Mouse (Mus musculus): ENCODE measurements around the gene Epas1. TPM values are rescaled to one million over a fixed set of nuclear protein-coding genes. Genes with fewer than 3 reads are reported as not detected.

The Epas1 gene
- total RNA-seq, 2 experiments from 2014 or later, result 235 to 266 TPM

- no peak for DNase-seq (ENCODE audit: low spot score)
- intact Hi-C loops (cut with DNase I), result no loop called here
These were observed 68.7 kb downstream of the Epas1 start for GRCm38 (mm10) chr17:86822017-86822737.

- intact Hi-C loops (cut with DNase I), result no loop called here
- no peak for DNase-seq (ENCODE audit: low spot score)
These were observed 71.1 kb downstream of the Epas1 start for GRCm38 (mm10) chr17:86824502-86825162.

- no peak for DNase-seq (ENCODE audit: low spot score)
- intact Hi-C loops (cut with DNase I), result no loop called here
These were observed 71.8 kb downstream of the Epas1 start for GRCm38 (mm10) chr17:86825163-86825902.

GRCm38 (mm10) chr17:86826376-86826775, 72.9 kb downstream of the Epas1 start:
- no peak for DNase-seq (ENCODE audit: low spot score)
- intact Hi-C loops (cut with DNase I), result no loop called here

GRCm38 (mm10) chr17:86827391-86828165, 74.1 kb downstream of the Epas1 start:
- intact Hi-C loops (cut with DNase I), result no loop called here
- no peak for DNase-seq (ENCODE audit: low spot score)

GRCm38 (mm10) chr17:86828500-86828899, 75.0 kb downstream of the Epas1 start:
- no peak for DNase-seq (ENCODE audit: low spot score)
- intact Hi-C loops (cut with DNase I), result no loop called here

GRCm38 (mm10) chr17:86829383-86830175, 76.1 kb downstream of the Epas1 start:
- intact Hi-C loops (cut with DNase I), result loop anchor here (5.0 kb wide), 1 partner anchor 332 kb away; no protein-coding TSS in a partner anchor
- DNase-seq (ENCODE audit: low spot score), result no peak

- intact Hi-C loops (cut with DNase I), result loop anchor here (5.0 kb wide), 1 partner anchor 334 kb away; no protein-coding TSS in a partner anchor
- DNase-seq (ENCODE audit: low spot score), result no peak
These were observed 77.4 kb downstream of the Epas1 start for GRCm38 (mm10) chr17:86830893-86831292.

- DNase-seq (ENCODE audit: low spot score), result no peak
- intact Hi-C loops (cut with DNase I), result loop anchor here (5.0 kb wide), 1 partner anchor 335 kb away; no protein-coding TSS in a partner anchor
These were observed 79.2 kb downstream of the Epas1 start for GRCm38 (mm10) chr17:86832562-86833327.

- DNase-seq (ENCODE audit: low spot score), result no peak
- intact Hi-C loops (cut with DNase I), result loop anchor here (5.0 kb wide), 1 partner anchor 337 kb away; no protein-coding TSS in a partner anchor
These were observed 80.4 kb downstream of the Epas1 start for GRCm38 (mm10) chr17:86833945-86834344.

- intact Hi-C loops (cut with DNase I), result no loop called here
These were observed 85.8 kb downstream of the Epas1 start for GRCm38 (mm10) chr17:86839308-86839707.

GRCm38 (mm10) chr17:86850700-86851337, 97.3 kb downstream of the Epas1 start:
- DNase-seq (ENCODE audit: low spot score), result no peak
- intact Hi-C loops (cut with DNase I), result no loop called here

More at GRCm38 (mm10) chr17:86839308-86839707, 85.8 kb downstream of the Epas1 start:
- DNase-seq (ENCODE audit: low spot score), result no peak

GRCm38 (mm10) chr17:86851782-86852181, 98.3 kb downstream of the Epas1 start:
- DNase-seq (ENCODE audit: low spot score), result no peak
- intact Hi-C loops (cut with DNase I), result no loop called here

GRCm38 (mm10) chr17:86852591-86853031, 99.1 kb downstream of the Epas1 start:
- no peak for DNase-seq (ENCODE audit: low spot score)
- intact Hi-C loops (cut with DNase I), result no loop called here

GRCm38 (mm10) chr17:86870586-86870985, 117.1 kb downstream of the Epas1 start:
- intact Hi-C loops (cut with DNase I), result no loop called here
- DNase-seq (ENCODE audit: low spot score), result no peak

GRCm38 (mm10) chr17:86872643-86873042, 119.1 kb downstream of the Epas1 start:
- intact Hi-C loops (cut with DNase I), result no loop called here

GRCm38 (mm10) chr17:86876940-86877339, 123.4 kb downstream of the Epas1 start:
- DNase-seq (ENCODE audit: low spot score), result no peak
- intact Hi-C loops (cut with DNase I), result no loop called here

More at GRCm38 (mm10) chr17:86872643-86873042, 119.1 kb downstream of the Epas1 start:
- DNase-seq (ENCODE audit: low spot score), result no peak

- no peak for DNase-seq (ENCODE audit: low spot score)
- intact Hi-C loops (cut with DNase I), result no loop called here
These were observed 124.2 kb downstream of the Epas1 start for GRCm38 (mm10) chr17:86877747-86878146.

Measured in heart, postnatal 25 days (tissue).